Mouse (Mus musculus) testis, postnatal 14 days (tissue): ENCODE data around the gene Shc2.

Experiments used
- DNase-seq: peaks from one replicate; pipeline ENCODE4 v3.0.0; 2021; ENCODE audit warnings: low spot score

Shc2 gene

DNA sequence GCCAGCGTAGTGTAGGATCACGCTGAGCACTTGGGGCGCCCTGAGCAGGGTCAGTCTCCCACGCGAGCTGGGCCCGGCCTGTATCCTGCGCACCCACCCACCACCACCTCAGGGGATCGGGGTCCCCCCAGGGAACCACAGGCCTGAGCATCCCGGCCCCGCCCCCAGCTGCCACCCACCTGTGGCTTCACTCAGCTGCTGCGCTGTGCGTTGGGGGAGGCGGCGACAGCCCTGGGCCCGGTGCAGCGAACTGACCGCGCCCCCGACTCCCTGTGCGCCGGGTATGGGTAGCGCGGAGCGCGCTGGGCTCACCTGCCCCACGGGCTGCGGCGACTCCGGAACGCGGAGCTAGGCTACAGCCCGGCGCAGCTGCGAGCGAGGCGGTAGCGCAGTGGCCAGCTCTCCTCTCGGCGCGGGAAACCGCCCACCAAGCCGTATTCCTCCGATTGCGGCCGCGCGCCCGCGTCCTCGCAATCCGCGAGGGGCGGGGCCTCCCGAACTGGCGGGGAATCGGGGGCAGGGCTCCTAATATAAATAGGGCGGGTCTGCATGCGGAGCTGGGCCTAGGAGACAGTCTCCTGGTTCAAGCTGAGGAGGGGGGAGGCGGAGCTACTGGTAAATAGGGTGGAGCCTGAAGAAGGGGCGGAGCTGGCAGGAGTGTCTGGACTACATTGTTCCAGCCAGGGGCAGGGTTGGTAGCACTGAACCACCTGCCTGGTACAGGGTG lies 24.0 kb downstream of the Shc2 start, which contains the start of gene C2cd4c:
TSS of gene C2cd4c (minus strand) at position 448 of the 727 bp plus-strand sequence.
- DNase-seq, result peak; percentile 82

DNA sequence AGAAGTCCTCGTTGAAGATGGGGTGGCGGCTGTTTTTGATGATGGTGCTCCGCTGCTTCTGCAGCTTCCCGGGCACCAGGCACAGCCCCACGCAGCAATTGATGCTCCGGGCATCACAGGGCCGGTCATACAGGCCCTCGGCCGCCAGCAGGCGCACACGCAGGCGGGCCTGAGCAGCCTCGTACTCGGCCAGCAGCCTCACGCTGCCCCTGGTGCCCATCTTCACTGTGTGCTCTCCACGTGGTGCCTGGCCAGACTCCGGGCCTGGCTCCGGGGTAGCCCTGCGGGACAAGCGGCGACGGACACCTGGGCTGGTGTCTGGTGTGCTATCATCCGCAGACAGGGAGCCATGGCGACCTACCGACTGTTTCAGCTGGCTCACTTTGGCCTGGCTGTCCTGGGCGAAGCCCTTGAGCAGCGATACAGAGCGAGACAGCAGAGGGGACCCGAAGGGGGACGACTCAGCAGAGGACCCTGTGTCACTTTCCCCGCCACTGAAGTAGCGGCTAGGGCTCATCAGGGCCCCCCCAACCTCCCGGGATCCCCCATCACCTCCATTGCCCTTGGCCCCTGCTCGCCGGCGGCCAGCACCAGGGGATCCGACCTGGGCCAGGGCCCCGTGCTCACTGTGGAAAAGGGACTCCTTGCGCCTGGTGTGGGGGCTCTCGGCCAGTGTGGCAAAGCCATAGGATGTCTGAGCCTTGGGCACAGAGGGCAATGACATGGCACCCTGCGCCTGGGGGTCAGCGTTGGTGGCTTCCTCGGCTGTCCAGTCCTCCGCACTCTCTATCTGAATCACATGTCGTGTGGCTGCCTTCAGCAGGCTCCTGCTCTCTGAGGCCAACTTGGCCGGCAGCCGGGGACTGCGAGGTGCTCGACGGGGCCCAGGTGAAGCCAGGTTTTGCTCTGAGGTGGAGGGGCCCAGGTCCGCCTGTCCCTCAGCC lies 25.3 kb downstream of the Shc2 start:
- no peak for DNase-seq

DNA sequence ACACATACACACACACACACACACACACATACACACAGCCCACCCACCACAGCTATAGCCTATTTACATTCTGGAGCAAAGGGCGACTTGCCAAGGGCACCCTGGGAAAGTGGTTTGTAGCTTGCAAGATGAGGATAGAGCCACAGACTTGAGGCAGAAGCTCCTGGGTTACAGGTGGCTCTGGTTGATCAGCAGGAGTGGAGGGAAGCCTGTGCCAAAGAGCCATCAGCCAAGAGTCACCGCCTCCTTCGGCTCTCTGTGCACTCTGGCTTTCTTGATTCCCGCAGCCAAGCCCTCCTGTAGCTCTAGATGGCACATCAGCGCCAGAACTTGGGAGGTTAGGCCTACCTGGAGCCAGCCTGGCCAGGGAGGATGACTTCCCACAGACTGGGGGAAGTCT lies 26.4 kb downstream of the Shc2 start:
- no peak for DNase-seq

DNA sequence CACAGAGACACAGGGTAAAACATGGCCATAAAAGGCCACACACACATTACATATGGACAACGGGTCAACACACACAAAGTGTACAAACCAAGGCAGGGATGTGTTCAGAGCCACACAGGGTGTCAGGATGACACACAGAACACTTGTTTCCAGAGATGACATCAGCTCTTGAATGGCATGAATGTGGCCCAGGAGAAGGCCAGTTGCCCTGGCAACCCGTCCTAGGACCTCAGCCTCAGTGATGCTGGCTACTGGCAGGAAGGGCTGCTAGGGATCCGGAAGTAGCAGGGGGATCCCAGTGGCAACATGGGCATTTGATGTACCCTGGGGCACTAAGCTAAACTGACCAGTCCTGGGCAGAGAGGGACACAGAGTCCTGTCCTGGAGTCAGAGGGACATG lies 28.4 kb downstream of the Shc2 start:
- DNase-seq, result no peak

DNA sequence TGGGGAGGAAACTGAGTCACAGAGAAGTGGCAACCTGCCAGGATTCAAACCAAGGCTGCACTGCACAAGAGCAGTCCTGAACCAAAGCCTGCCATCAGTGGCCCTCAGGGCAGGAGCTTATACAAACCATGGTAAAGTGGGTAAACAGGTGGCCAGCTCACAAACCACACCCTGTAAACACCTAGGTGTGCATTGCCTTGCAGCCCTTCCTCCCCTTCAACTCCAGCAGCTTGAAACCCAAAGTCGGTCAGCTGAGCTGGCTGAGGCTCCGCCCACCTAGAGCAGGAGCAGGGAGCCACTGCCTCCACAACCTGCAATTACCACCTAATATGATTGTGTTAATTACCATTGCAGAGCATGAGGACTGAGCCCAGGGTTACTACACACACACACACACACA lies 29.8 kb downstream of the Shc2 start:
- DNase-seq, result no peak

- DNase-seq, result no peak
Observed at GRCm38 (mm10) chr10:79606537-79606936, 31.2 kb downstream of the Shc2 start.

DNA sequence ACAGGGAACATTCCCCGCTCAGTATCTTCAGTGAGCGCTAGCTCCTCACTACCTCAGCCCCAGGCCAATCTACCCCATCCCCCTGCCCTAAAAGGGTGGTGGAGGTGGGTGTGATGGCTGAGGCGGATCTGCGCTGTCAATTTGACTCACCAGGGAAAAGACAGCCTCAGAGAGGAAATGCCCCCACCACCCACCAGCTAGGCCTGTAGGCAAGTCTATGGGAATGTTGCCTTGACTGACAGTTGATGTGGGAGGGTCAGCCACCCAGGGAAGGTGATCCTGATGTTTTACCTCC lies 39.8 kb downstream of the Shc2 start:
- no peak for DNase-seq

DNA sequence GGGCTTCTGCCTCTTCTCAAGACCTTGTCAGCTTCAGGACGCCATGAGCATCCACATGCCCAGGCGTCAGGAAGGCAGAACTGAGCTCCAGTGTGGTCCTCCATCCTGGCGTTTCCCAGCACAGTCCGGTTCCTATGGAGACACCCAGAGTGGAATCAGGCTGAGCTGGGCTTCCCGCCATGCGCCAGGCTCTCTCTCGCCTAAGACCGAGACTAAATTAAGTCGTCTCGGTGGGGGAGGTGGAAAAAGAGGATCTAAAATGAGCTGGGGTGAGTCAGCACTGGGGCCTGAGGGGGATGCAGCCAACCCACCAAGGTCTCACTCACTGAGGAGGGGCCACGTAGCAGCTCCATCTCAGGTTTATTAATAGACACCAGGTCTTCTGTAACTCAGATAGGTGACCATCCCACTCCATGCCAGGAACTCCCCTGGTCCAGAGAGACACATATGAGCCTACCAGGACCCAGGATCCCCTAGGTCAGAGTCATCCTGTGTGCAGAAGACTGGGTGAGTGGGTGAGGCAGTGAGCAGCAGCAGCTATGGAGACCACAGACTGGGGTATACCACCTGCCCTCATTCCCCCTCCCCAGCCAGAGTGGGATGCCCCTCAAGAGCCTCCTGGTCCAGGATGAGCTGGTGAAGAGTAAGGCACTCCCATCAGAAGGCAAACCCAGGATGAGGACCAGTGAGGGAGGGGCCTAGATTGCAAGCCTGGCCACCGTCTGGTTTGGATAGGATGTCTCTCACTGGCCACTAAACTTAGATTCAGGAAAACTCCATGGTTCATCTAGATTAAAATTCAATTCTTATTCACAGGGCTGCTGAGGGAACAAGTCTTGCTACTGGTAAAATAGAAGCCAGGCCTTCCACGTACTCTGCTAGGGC lies 40.4 kb downstream of the Shc2 start:
- no peak for DNase-seq

DNA sequence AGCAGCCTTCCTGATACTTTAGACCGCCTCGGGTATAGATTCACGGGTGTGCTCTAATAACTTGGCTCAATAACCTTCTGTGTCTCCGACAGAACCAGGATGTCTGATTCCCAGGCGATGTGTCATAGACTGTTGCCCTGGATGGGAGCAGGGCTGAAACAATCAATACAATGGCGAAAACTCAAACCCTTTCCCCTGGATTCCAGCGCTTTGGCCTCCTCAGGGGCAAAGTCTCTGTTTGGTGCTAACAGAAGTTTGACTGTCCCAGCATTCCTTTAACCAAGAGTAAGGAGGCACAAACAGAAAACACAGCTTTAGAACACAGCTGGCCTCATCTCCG lies 42.2 kb downstream of the Shc2 start:
- DNase-seq, result no peak

GRCm38 (mm10) chr10:79594872-79595589 lies 42.7 kb downstream of the Shc2 start:
- DNase-seq, result peak; percentile 32

DNA sequence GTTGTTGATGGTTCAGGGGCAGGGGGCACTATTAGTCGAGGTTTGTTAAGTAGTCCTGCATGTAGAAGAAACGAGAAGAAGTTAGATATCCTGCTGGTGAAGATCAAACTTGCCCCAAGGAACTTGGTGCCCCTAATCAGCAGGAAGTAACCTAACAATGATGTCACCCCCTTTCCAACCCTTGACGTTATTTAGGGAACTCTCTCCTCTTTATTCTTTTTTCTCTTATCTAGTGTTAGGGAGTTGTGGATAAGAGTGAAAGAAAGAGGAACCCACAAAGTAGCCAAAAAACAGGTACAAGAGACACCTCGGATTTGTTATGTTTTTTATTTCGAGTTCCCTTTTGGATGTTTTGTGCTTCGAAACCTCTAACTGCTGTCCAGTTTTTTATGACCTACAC lies 43.6 kb downstream of the Shc2 start:
- DNase-seq, result no peak

DNA sequence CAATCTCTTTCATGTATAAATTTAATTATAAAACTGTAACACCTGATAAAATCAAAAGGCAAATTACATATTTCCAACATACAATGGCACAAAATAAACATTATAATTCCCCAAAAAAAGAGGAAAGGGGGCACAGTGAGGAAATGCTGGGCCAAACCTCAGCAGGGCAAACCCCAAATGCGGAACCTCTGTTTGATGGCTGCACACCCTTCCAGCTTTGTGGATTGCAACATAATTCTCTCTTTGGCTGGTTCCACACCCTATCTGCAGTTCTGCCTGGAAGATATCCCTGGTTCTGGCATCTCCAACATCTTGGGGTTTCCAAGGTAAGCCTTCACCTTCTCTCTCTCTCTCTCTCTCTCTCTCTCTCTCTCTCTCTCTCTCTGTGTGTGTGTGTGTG lies 47.0 kb downstream of the Shc2 start:
- no peak for DNase-seq

DNA sequence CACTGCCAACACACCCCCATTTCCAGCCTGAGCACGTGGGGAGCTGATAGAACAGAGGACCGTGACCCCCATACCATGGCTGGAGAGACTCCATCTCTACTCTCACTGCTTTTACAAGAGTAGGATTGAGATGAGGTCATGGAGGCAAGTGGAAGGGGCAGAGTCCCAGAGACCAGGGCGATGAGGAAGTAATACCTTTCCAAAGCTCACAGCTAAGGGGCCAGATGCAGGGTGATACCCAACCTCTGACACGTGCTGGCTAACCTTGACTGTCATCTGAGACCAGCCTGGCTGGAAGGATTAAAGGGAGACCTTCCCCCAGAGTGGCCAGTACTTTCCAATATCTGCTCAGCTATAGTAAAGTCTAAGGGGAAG lies 50.0 kb downstream of the Shc2 start:
- no peak for DNase-seq

GRCm38 (mm10) chr10:79587061-79587751 lies 50.5 kb downstream of the Shc2 start, which contains the start of gene Theg:
Gene Theg (minus strand): TSS chr10:79587331.
- DNase-seq, result no peak

GRCm38 (mm10) chr10:79586243-79586642 lies 51.5 kb downstream of the Shc2 start:
- DNase-seq, result no peak

DNA sequence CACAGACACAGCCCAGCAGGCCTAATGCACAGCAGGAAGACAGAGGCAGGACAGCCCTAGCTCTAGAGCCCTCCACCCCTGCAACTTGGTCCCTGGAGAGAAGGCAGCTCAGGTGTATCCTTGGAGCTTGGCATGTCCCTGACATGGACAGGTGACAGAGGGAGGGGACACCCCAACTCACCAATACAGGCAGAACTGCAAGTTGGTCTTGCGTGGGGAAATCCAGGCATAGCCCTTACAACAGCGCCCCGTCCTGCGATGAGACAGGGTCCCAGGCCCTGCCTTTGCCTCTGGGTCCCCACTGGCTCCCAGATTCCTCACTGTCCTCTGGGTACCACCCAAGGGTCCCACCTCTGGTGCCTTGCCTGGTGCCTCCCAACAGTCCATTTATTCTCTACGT lies 52.0 kb downstream of the Shc2 start:
- no peak for DNase-seq

- DNase-seq, result no peak
Observed at GRCm38 (mm10) chr10:79585136-79585535, 52.6 kb downstream of the Shc2 start.

DNA sequence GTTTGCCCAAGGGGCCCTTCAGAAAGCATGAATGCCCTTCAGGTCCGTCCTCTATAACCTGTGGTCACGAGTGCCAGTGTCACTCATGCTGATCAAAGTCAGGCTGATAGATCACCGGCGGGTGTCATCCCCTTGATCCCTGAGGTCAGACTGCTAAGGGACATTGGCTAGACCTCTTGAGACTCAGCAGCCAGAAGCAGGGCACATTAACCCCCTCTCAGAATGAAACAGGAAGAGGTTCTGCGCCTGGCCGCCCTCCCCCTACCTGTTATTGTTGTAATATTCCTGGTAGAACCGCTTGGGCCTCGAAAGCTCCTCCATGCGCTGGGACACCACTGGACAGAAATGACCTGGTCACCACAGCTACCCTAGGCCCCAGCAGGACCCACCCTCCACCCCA lies 53.3 kb downstream of the Shc2 start:
- no peak for DNase-seq

DNA sequence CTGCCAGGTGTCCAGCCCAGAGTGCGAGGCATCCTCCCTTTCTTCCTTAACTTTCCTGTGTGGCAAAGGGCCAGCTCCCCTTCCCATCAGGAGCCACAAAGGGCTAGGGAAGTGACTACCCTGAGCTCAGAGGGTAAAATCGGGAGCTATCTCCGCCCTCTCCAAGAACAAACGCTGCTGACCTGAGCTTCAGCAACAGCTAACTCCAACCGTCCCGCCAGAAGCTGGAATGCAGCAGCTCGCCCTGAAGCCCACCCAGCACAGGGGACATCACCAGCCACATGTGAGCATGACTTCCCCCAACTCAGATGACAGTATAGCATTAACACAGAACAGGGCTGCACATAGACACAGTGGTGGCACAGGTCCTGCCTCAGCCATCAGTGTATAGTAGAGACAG lies 53.7 kb downstream of the Shc2 start:
- DNase-seq, result no peak

DNA sequence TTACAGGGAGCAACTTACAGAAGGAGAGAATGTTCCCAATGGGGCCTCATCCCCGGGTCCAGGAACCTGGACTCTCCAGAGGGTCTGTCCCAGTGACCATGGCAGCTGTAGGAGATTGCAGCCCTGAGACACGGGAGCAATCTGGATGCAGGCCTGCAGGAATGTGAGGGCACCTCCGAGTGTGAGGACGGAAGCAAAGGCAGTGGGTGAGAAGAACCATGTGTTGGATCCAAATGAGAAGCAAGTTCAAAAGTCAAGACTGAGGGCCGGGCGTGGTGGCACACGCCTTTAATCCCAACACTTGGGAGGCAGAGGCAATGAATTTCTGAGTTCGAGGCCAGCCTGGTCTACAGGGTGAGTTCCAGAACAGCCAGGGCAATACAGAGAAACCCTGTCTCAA lies 56.2 kb downstream of the Shc2 start:
- DNase-seq, result no peak

DNA sequence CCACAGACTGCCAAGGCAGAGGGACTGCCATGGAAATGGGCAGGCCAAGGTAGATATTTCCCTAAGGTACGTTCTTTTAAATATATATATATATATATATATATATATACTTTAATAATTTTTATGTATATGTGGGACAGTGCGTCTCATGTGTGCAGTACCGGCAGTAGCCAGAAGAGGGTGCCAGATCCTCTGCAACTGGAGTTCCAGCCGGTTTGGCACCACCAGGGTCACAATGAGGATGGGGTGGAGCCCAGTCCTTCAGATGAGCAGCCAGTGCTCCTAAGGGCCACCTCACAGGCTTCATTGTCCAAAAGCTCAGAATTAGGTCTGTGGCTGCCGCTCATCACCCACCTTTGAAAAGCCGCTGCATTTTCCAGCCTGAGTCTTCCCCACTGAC lies 56.9 kb downstream of the Shc2 start:
- peak; percentile 50 for DNase-seq
